Mouse (Mus musculus): ENCODE measurements at regions not wholly inside any gene's neighbourhood (a gene's known extent, or its start where the extent isn't known, plus 50 kb on each side); places are given as distances from the start of the nearest gene placed in this dataset.
A peak's percentile ranks its signal among the peaks of the same experiment; 100 is the strongest.

GRCm38 (mm10) chr5:39557376-39558001 is 197.8 kb downstream of the Hs3st1 start:
- DNase-seq, result no peak

- DNase-seq, result no peak
These were observed 218.2 kb downstream of the Hs3st1 start for GRCm38 (mm10) chr5:39537044-39537443.

GRCm38 (mm10) chr5:39536351-39536750 is 218.9 kb downstream of the Hs3st1 start:
- DNase-seq, result no peak

GRCm38 (mm10) chr5:39510246-39510645 is 245.0 kb downstream of the Hs3st1 start:
- no peak for DNase-seq

- no peak for DNase-seq
These were observed 272.5 kb downstream of the Hs3st1 start for GRCm38 (mm10) chr5:39482756-39483155.

- DNase-seq, result peak; percentile 91
These were observed 297.2 kb downstream of the Hs3st1 start for GRCm38 (mm10) chr5:39458116-39458525.

- DNase-seq, result no peak
These were observed 301.6 kb downstream of the Hs3st1 start for GRCm38 (mm10) chr5:39453706-39454105.

- DNase-seq, result no peak
These were observed 314.5 kb downstream of the Hs3st1 start for GRCm38 (mm10) chr5:39440817-39441216.

- no peak for DNase-seq
These were observed 317.6 kb downstream of the Hs3st1 start for GRCm38 (mm10) chr5:39437463-39438201.

GRCm38 (mm10) chr5:39426053-39426452 is 329.2 kb downstream of the Hs3st1 start:
- DNase-seq, result no peak

GRCm38 (mm10) chr5:39423720-39424119 is 331.6 kb downstream of the Hs3st1 start:
- DNase-seq, result no peak

GRCm38 (mm10) chr5:39418795-39419194 is 336.5 kb downstream of the Hs3st1 start:
- DNase-seq, result peak; percentile 57

GRCm38 (mm10) chr5:39417845-39418154 is 337.5 kb downstream of the Hs3st1 start:
- no peak for DNase-seq

GRCm38 (mm10) chr5:39417121-39417844 is 338.0 kb downstream of the Hs3st1 start:
- DNase-seq, result no peak

- no peak for DNase-seq
These were observed 338.7 kb downstream of the Hs3st1 start for GRCm38 (mm10) chr5:39416597-39417023.

GRCm38 (mm10) chr5:39412756-39413155 is 342.5 kb downstream of the Hs3st1 start:
- no peak for DNase-seq

- no peak for DNase-seq
These were observed 364.8 kb downstream of the Hs3st1 start for GRCm38 (mm10) chr5:39390391-39390987.

- no peak for DNase-seq
These were observed 370.9 kb downstream of the Hs3st1 start for GRCm38 (mm10) chr5:39384410-39384809.

GRCm38 (mm10) chr5:39374199-39374598 is 381.1 kb downstream of the Hs3st1 start:
- no peak for DNase-seq

- DNase-seq, result no peak
These were observed 406.6 kb downstream of the Hs3st1 start for GRCm38 (mm10) chr5:39348680-39349079.

- DNase-seq, result no peak
These were observed 408.3 kb downstream of the Hs3st1 start for GRCm38 (mm10) chr5:39347019-39347418.

- DNase-seq, result no peak
These were observed 417.4 kb downstream of the Hs3st1 start for GRCm38 (mm10) chr5:39337917-39338316.

GRCm38 (mm10) chr5:39336484-39336985 is 418.7 kb downstream of the Hs3st1 start:
- DNase-seq, result no peak
